Mouse (Mus musculus): ENCODE measurements at regions not wholly inside any gene's neighbourhood (a gene's known extent, or its start where the extent isn't known, plus 50 kb on each side); places are given as distances from the start of the nearest gene placed in this dataset.

DNA sequence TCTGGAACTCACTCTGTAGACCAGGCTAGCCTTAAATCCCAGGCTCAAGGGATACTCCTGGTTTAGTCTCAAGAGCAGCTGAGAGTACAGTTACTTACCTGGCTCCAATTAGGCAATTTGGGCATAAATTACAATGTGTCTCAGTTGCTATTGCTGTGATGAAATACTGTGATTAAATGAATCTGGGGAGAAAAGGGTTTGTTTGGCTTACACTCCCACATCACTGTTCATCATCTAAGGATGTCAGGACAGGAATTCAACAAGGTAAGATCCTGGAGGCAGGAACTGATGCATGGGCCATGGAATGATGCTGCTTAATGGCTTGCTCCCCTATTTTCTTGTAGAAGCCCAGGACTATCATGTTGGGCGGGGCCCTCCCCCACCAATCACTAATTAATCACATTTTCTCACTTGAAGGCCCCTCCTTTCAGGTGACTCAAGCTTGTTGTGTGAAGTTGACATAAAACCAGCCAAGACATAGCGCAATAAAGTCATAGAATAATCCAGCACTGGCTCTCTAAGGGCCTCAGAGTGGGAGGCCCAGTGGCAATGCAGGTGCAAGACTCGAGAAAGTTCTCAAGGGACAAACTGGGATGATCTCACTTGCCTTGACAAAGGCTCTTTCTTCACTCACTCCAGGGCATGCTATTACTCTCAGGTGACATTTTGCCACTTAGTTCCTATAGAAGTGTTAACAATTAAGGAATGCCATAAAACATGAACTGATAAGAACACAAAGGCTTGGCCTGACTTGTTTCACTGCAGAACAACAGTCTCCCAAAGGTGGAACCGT, 85.4 kb upstream of the Barx2 start:
- TF ChIP-seq CTCF (IDR thresholded peaks at IDR 0.05; ENCODE audit: low read depth), result no peak
- no peak for TF ChIP-seq EP300 (optimal IDR thresholded peaks at IDR 0.05)
